Mouse (Mus musculus) lung, adult 2 months (tissue): Measurements from ENCODE around the gene U2af2.

Experiments used
- CTCF ChIP-seq: fragments of 200-500 bp; IDR thresholded peaks from 2 replicates; pipeline ENCODE4 v1.5.1; 2011; ENCODE audit warnings: mild to moderate bottlenecking, low read length, control low read depth; ENCODE audit not compliant: insufficient read depth
- POLR2A ChIP-seq: fragments of 200-500 bp; IDR thresholded peaks from 2 replicates; pipeline ENCODE4 v1.6.1; 2011; ENCODE audit warnings: low read depth, mild to moderate bottlenecking, control low read depth, low read length, borderline replicate concordance; ENCODE audit errors: extremely low read depth

GRCm38 (mm10) chr7:5061774-5062359 lies at the start of gene U2af2:
- peak; percentile 77 for TF ChIP-seq POLR2A
- no peak for TF ChIP-seq CTCF
